8 mouse cellular contexts compared by ENCODE assay signal in genomic region chrX:109013283-109013682, GRCm38 (mm10). TPM values are rescaled to one million over a fixed set of nuclear protein-coding genes. Genes with fewer than 3 reads are reported as not detected.
A peak's percentile ranks its signal among the peaks of the same experiment; 100 is the strongest.
DNase-seq lines count a peak whose midpoint lies in the region; ATAC-seq lines count a peak whose summit lies in the region.

Gene Hmgn5 (minus strand): TSS chrX:109013404.

- no peaks in the 10 kb centered on the region for H3K4me1 ChIP-seq in forebrain, embryonic 10.5 days
- H3K4me1 ChIP-seq in heart, embryonic 15.5 days (replicated peaks): no peaks in the 10 kb centered on the region
- H3K4me1 ChIP-seq in liver, embryonic 15.5 days (replicated peaks): peaks cover 4% of the 10 kb centered on the region
- no peaks in the 10 kb centered on the region for H3K4me1 ChIP-seq in neural tube, embryonic 12.5 days

- 29% methylated on average over 25 of the region's 25 CpGs for WGBS in forebrain, embryonic 10.5 days
- WGBS in heart, embryonic 15.5 days: 18% methylated on average over 25 of the region's 25 CpGs
- 27% methylated on average over 25 of the region's 25 CpGs for WGBS in liver, embryonic 15.5 days (ENCODE audit: insufficient replicate concordance)
- 17% methylated on average over 25 of the region's 25 CpGs for WGBS in neural tube, embryonic 12.5 days

- peak within 1 kb of the TSS; percentile 84 for H3K27ac ChIP-seq in forebrain, embryonic 10.5 days
- peak within 1 kb of the TSS; percentile 78 for H3K27ac ChIP-seq in heart, embryonic 15.5 days
- H3K27ac ChIP-seq in liver, embryonic 15.5 days (replicated peaks): peak within 1 kb of the TSS; percentile 81
- no peak within 1 kb of the TSS for H3K27ac ChIP-seq in neural tube, embryonic 12.5 days

- peak; percentile 89 for ATAC-seq in CD4-positive, CD25-positive, alpha-beta regulatory T cell, adult 4 months
- peak; percentile 99 for ATAC-seq in heart, embryonic 15.5 days (replicated peaks; ENCODE audit: insufficient number of reproducible peaks, insufficient read depth, low FRiP score, low read depth)
- peak; percentile 98 for ATAC-seq in liver, embryonic 15.5 days (ENCODE audit: insufficient read depth)
- peak; percentile 98 for ATAC-seq in neural tube, embryonic 12.5 days (ENCODE audit: low FRiP score, low read depth)

- H3K27me3 ChIP-seq in forebrain, embryonic 10.5 days (ENCODE audit: poor library complexity, severe bottlenecking): no peaks in the 10 kb centered on the region
- no peaks in the 10 kb centered on the region for H3K27me3 ChIP-seq in heart, embryonic 15.5 days
- H3K27me3 ChIP-seq in liver, embryonic 15.5 days: no peaks in the 10 kb centered on the region
- H3K27me3 ChIP-seq in neural tube, embryonic 12.5 days (replicated peaks): no peaks in the 10 kb centered on the region

- peak; percentile 75 for DNase-seq in c-Kit-negative CD71-positive TER-119-positive erythroid progenitor cells, embryonic 14.5 days (ENCODE audit: low read depth, low spot score)
- DNase-seq in forebrain, embryonic 10.5 days (ENCODE audit: extremely low spot score, low spot score): peak; percentile 84
- peak; percentile 94 to 95 for DNase-seq in kidney, postnatal 36 days
- peak; percentile 69 for DNase-seq in telencephalon, adult 2 months (ENCODE audit: low read depth, low spot score)

- H3K9me3 ChIP-seq in forebrain, embryonic 10.5 days: no peaks in the 10 kb centered on the region
- H3K9me3 ChIP-seq in heart, embryonic 15.5 days (replicated peaks): no peaks in the 10 kb centered on the region
- no peaks in the 10 kb centered on the region for H3K9me3 ChIP-seq in liver, embryonic 15.5 days (replicated peaks)
- no peaks in the 10 kb centered on the region for H3K9me3 ChIP-seq in neural tube, embryonic 12.5 days

- peak within 1 kb of the TSS; percentile 58 for H3K4me2 ChIP-seq in heart, embryonic 15.5 days
- H3K4me2 ChIP-seq in liver, embryonic 15.5 days: peak within 1 kb of the TSS; percentile 71
- peak within 1 kb of the TSS; percentile 59 for H3K4me2 ChIP-seq in neural tube, embryonic 12.5 days (replicated peaks)

- H3K4me3 ChIP-seq in forebrain, embryonic 10.5 days: peak within 1 kb of the TSS; percentile 54
- H3K4me3 ChIP-seq in heart, embryonic 15.5 days: peak within 1 kb of the TSS; percentile 53
- H3K4me3 ChIP-seq in liver, embryonic 15.5 days (replicated peaks): peak within 1 kb of the TSS; percentile 63
- peak within 1 kb of the TSS; percentile 41 for H3K4me3 ChIP-seq in neural tube, embryonic 12.5 days

- peak within 1 kb of the TSS; percentile 52 for H3K9ac ChIP-seq in heart, embryonic 15.5 days
- peak within 1 kb of the TSS; percentile 52 for H3K9ac ChIP-seq in liver, embryonic 15.5 days
- H3K9ac ChIP-seq in neural tube, embryonic 12.5 days: 0 out of 2 replicates have a peak within 1 kb of the TSS, but pooled peaks have one; percentile 40

- no peaks in the 10 kb centered on the region for H3K36me3 ChIP-seq in forebrain, embryonic 10.5 days (replicated peaks)
- no peaks in the 10 kb centered on the region for H3K36me3 ChIP-seq in heart, embryonic 15.5 days
- no peaks in the 10 kb centered on the region for H3K36me3 ChIP-seq in liver, embryonic 15.5 days (replicated peaks)
- H3K36me3 ChIP-seq in neural tube, embryonic 12.5 days: no peaks in the 10 kb centered on the region

RNA-seq across cellular contexts. Expression of gene Hmgn5, which starts in this region (rescaled TPM):
- polyA plus RNA-seq in CD4-positive, CD25-positive, alpha-beta regulatory T cell, adult 4 months (2017; shearing (Covaris generic)): 10 to 100 TPM; 18.0 to 20.4 TPM
- 28.3 and 29.1 TPM in 2 replicates for polyA plus RNA-seq in forebrain, embryonic 10.5 days (2016; fragmentation: Nextera tagmentation; extraction: Ambion mirVana)
- polyA plus RNA-seq in heart, embryonic 15.5 days (2015; fragmentation: Nextera tagmentation; extraction: Ambion mirVana): 17.5 and 20.8 TPM in 2 replicates
- 11.4 and 13.1 TPM in 2 replicates for polyA plus RNA-seq in liver, embryonic 15.5 days (2015; fragmentation: Nextera tagmentation; extraction: Ambion mirVana)
- polyA plus RNA-seq in neural tube, embryonic 12.5 days (2016; fragmentation: Nextera tagmentation; extraction: Ambion mirVana): 19.4 and 20.0 TPM in 2 replicates
